Mouse (Mus musculus): ENCODE measurements around the gene Ints7. TPM values are rescaled to one million over a fixed set of nuclear protein-coding genes. Genes with fewer than 3 reads are reported as not detected.

Gene Ints7
- polyA plus RNA-seq, 1 experiment, result 32.1 TPM

GRCm38 (mm10) chr1:191625620-191626019 is 50.2 kb downstream of the Ints7 start:
- H3K27ac ChIP-seq (ENCODE audit: control insufficient read depth, insufficient read depth, low read depth, low read length, poor library complexity), result no peak overlapping the region
- 16% methylated on average over 4 of the region's 4 CpGs for WGBS
- no peaks in the 10 kb centered on the region; the same call in 1 of the 2 replicates for H3K4me1 ChIP-seq (ENCODE audit: control insufficient read depth, insufficient read depth, low read length)
- H3K4me3 ChIP-seq (replicated peaks; ENCODE audit: control insufficient read depth, low read depth, low read length), result no peak overlapping the region
- TF ChIP-seq POLR2A (IDR thresholded peaks at IDR 0.05; ENCODE audit: borderline replicate concordance, control insufficient read depth, low read depth, low read length), result no peak
- TF ChIP-seq CTCF (IDR thresholded peaks at IDR 0.05; ENCODE audit: control insufficient read depth, insufficient read depth, low read length), result no peak

GRCm38 (mm10) chr1:191628457-191629169 is 53.2 kb downstream of the Ints7 start:
- Histone ChIP-seq H3K4me3 (replicated peaks; ENCODE audit: control insufficient read depth, low read depth, low read length) (no peak overlapping the region), H3K27ac (ENCODE audit: control insufficient read depth, insufficient read depth, low read depth, low read length, poor library complexity) (no peak overlapping the region), H3K4me1 (ENCODE audit: control insufficient read depth, insufficient read depth, low read length) (peaks cover 3% of the 10 kb centered on the region; the same call in 1 of the 2 replicates)
- TF ChIP-seq CTCF (IDR thresholded peaks at IDR 0.05; ENCODE audit: control insufficient read depth, insufficient read depth, low read length) (no peak), POLR2A (IDR thresholded peaks at IDR 0.05; ENCODE audit: borderline replicate concordance, control insufficient read depth, low read depth, low read length) (no peak)
- 80% methylated on average over 11 of the region's 11 CpGs for WGBS

- no peak overlapping the region for H3K27ac ChIP-seq (ENCODE audit: control insufficient read depth, insufficient read depth, low read depth, low read length, poor library complexity)
- H3K4me1 ChIP-seq (ENCODE audit: control insufficient read depth, insufficient read depth, low read length), result peaks cover 3% of the 10 kb centered on the region; the same call in 1 of the 2 replicates
- TF ChIP-seq POLR2A (IDR thresholded peaks at IDR 0.05; ENCODE audit: borderline replicate concordance, control insufficient read depth, low read depth, low read length) (no peak), CTCF (IDR thresholded peaks at IDR 0.05; ENCODE audit: control insufficient read depth, insufficient read depth, low read length) (no peak)
- 80% methylated on average over 3 of the region's 3 CpGs for WGBS
- H3K4me3 ChIP-seq (replicated peaks; ENCODE audit: control insufficient read depth, low read depth, low read length), result no peak overlapping the region
Observed at GRCm38 (mm10) chr1:191629170-191629636, 53.8 kb downstream of the Ints7 start.

- WGBS, result 63% methylated on average over 6 of the region's 6 CpGs
- Histone ChIP-seq H3K27ac (ENCODE audit: control insufficient read depth, insufficient read depth, low read depth, low read length, poor library complexity) (no peak overlapping the region), H3K4me1 (ENCODE audit: control insufficient read depth, insufficient read depth, low read length) (peaks cover 3% of the 10 kb centered on the region; the same call in 1 of the 2 replicates), H3K4me3 (replicated peaks; ENCODE audit: control insufficient read depth, low read depth, low read length) (no peak overlapping the region)
- TF ChIP-seq POLR2A (IDR thresholded peaks at IDR 0.05; ENCODE audit: borderline replicate concordance, control insufficient read depth, low read depth, low read length) (no peak), CTCF (IDR thresholded peaks at IDR 0.05; ENCODE audit: control insufficient read depth, insufficient read depth, low read length) (no peak)
Observed at GRCm38 (mm10) chr1:191632511-191633095, 57.2 kb downstream of the Ints7 start.

- 73% methylated on average over 2 of the region's 2 CpGs for WGBS
Observed at GRCm38 (mm10) chr1:191634116-191634515, 58.7 kb downstream of the Ints7 start.

GRCm38 (mm10) chr1:191638404-191638803 is 63.0 kb downstream of the Ints7 start:
- 64% methylated on average over 2 of the region's 2 CpGs for WGBS
- Histone ChIP-seq H3K4me1 (ENCODE audit: control insufficient read depth, insufficient read depth, low read length) (peaks cover 4% of the 10 kb centered on the region; the same call in 1 of the 2 replicates), H3K4me3 (replicated peaks; ENCODE audit: control insufficient read depth, low read depth, low read length) (no peak overlapping the region), H3K27ac (ENCODE audit: control insufficient read depth, insufficient read depth, low read depth, low read length, poor library complexity) (no peak overlapping the region)
- no peak for TF ChIP-seq POLR2A (IDR thresholded peaks at IDR 0.05; ENCODE audit: borderline replicate concordance, control insufficient read depth, low read depth, low read length)
- no peak for TF ChIP-seq CTCF (IDR thresholded peaks at IDR 0.05; ENCODE audit: control insufficient read depth, insufficient read depth, low read length)

More at GRCm38 (mm10) chr1:191634116-191634515, 58.7 kb downstream of the Ints7 start:
- H3K4me1 ChIP-seq (ENCODE audit: control insufficient read depth, insufficient read depth, low read length), result peaks cover 3% of the 10 kb centered on the region; the same call in 1 of the 2 replicates
- TF ChIP-seq POLR2A (IDR thresholded peaks at IDR 0.05; ENCODE audit: borderline replicate concordance, control insufficient read depth, low read depth, low read length) (no peak), CTCF (IDR thresholded peaks at IDR 0.05; ENCODE audit: control insufficient read depth, insufficient read depth, low read length) (no peak)
- H3K4me3 ChIP-seq (replicated peaks; ENCODE audit: control insufficient read depth, low read depth, low read length), result no peak overlapping the region
- no peak overlapping the region for H3K27ac ChIP-seq (ENCODE audit: control insufficient read depth, insufficient read depth, low read depth, low read length, poor library complexity)

GRCm38 (mm10) chr1:191639200-191639807 is 63.9 kb downstream of the Ints7 start:
- Histone ChIP-seq H3K4me3 (replicated peaks; ENCODE audit: control insufficient read depth, low read depth, low read length) (no peak overlapping the region), H3K27ac (ENCODE audit: control insufficient read depth, insufficient read depth, low read depth, low read length, poor library complexity) (no peak overlapping the region), H3K4me1 (ENCODE audit: control insufficient read depth, insufficient read depth, low read length) (peaks cover 4% of the 10 kb centered on the region; the same call in 1 of the 2 replicates)
- WGBS, result 67% methylated on average over 3 of the region's 3 CpGs
- TF ChIP-seq CTCF (IDR thresholded peaks at IDR 0.05; ENCODE audit: control insufficient read depth, insufficient read depth, low read length) (no peak), POLR2A (IDR thresholded peaks at IDR 0.05; ENCODE audit: borderline replicate concordance, control insufficient read depth, low read depth, low read length) (no peak)

- Histone ChIP-seq H3K4me1 (ENCODE audit: control insufficient read depth, insufficient read depth, low read length) (peaks cover 7% of the 10 kb centered on the region), H3K4me3 (replicated peaks; ENCODE audit: control insufficient read depth, low read depth, low read length) (no peak overlapping the region), H3K27ac (ENCODE audit: control insufficient read depth, insufficient read depth, low read depth, low read length, poor library complexity) (no peak overlapping the region)
- WGBS, result 78% methylated on average over 2 of the region's 2 CpGs
- TF ChIP-seq CTCF (IDR thresholded peaks at IDR 0.05; ENCODE audit: control insufficient read depth, insufficient read depth, low read length), result no peak
- no peak for TF ChIP-seq POLR2A (IDR thresholded peaks at IDR 0.05; ENCODE audit: borderline replicate concordance, control insufficient read depth, low read depth, low read length)
Observed at GRCm38 (mm10) chr1:191640146-191640545, 64.7 kb downstream of the Ints7 start.

All from bone marrow, adult 2 months (tissue).